Mouse (Mus musculus): ENCODE results near the gene Cdk7.
"Not testable (repeated sequence)": the region's sequence is repeated elsewhere in the genome, so short reads cannot be mapped to it uniquely, and the experiment has no call there.

Gene Cdk7

GRCm38 (mm10) chr13:100730861-100731176 is at the start of gene Cdk7:
Cdk7 (minus strand) TSS chr13:100730939.
- CTCF ChIA-PET: no interaction called here

- CTCF ChIA-PET: no interaction called here
Measured at GRCm38 (mm10) chr13:100777491-100777890, 46.8 kb upstream of the Cdk7 start.

- CTCF ChIA-PET: no interaction called here
Measured at GRCm38 (mm10) chr13:100776710-100777109, 46.0 kb upstream of the Cdk7 start.

GRCm38 (mm10) chr13:100776056-100776419 is 45.3 kb upstream of the Cdk7 start:
- CTCF ChIA-PET: no interaction called here

- CTCF ChIA-PET: no interaction called here
Measured at GRCm38 (mm10) chr13:100775252-100776055, 44.7 kb upstream of the Cdk7 start, which contains the start of gene Cenph. Cenph (minus strand) TSS chr13:100775899.

- CTCF ChIA-PET: no interaction called here
Measured at GRCm38 (mm10) chr13:100774704-100775103, 44.0 kb upstream of the Cdk7 start.

- CTCF ChIA-PET: interaction anchor here (0.6 kb wide), 1 partner anchor 8 kb away, joined by 3 read pairs; no protein-coding TSS in a partner anchor
Measured at GRCm38 (mm10) chr13:100755329-100755728, 24.6 kb upstream of the Cdk7 start.

- CTCF ChIA-PET: no interaction called here
Measured at GRCm38 (mm10) chr13:100754186-100754585, 23.4 kb upstream of the Cdk7 start.

GRCm38 (mm10) chr13:100753011-100753410 is 22.3 kb upstream of the Cdk7 start:
- CTCF ChIA-PET: no interaction called here

GRCm38 (mm10) chr13:100752529-100752928 is 21.8 kb upstream of the Cdk7 start:
- CTCF ChIA-PET: no interaction called here

- CTCF ChIA-PET: no interaction called here
Measured at GRCm38 (mm10) chr13:100751402-100751801, 20.7 kb upstream of the Cdk7 start.

GRCm38 (mm10) chr13:100750799-100751198 is 20.1 kb upstream of the Cdk7 start:
- CTCF ChIA-PET: no interaction called here

GRCm38 (mm10) chr13:100748638-100749037 is 17.9 kb upstream of the Cdk7 start:
- CTCF ChIA-PET: no interaction called here

- CTCF ChIA-PET: no interaction called here
Measured at GRCm38 (mm10) chr13:100746090-100746489, 15.4 kb upstream of the Cdk7 start.

GRCm38 (mm10) chr13:100744036-100744744 is 13.5 kb upstream of the Cdk7 start, which contains the start of gene Mrps36:
Mrps36 (minus strand) TSS chr13:100744659.
- CTCF ChIA-PET: no interaction called here

GRCm38 (mm10) chr13:100743346-100744035 is 12.8 kb upstream of the Cdk7 start:
- CTCF ChIA-PET: interaction anchor here (0.6 to 0.8 kb wide), 2 partner anchors 19 to 1650 kb away, joined by 3 to 4 read pairs; no protein-coding TSS in a partner anchor

GRCm38 (mm10) chr13:100742831-100743230 is 12.1 kb upstream of the Cdk7 start:
- CTCF ChIA-PET: interaction anchor here (0.8 kb wide), 1 partner anchor 19 kb away, joined by 3 read pairs; no protein-coding TSS in a partner anchor

- CTCF ChIA-PET: no interaction called here
Measured at GRCm38 (mm10) chr13:100732756-100733155, 2.0 kb upstream of the Cdk7 start.

- CTCF ChIA-PET: not testable (repeated sequence)
Measured at GRCm38 (mm10) chr13:100731462-100732046, 815 bp upstream of the Cdk7 start.

GRCm38 (mm10) chr13:100730153-100730860 is 432 bp downstream of the Cdk7 start:
- CTCF ChIA-PET: no interaction called here

- CTCF ChIA-PET: interaction anchor here (0.6 kb wide), 1 partner anchor 92 kb away, joined by 6 read pairs; no protein-coding TSS in a partner anchor
Measured at GRCm38 (mm10) chr13:100728530-100728929, 2.2 kb downstream of the Cdk7 start.
